Mouse (Mus musculus) limb, embryonic 13.5 days (tissue): ENCODE measurements around the gene Amz2. TPM values are rescaled to one million over a fixed set of nuclear protein-coding genes. Genes with fewer than 3 reads are reported as not detected.

Experiments used
- ATAC-seq: fragments of 200-750 bp; cut with Nextera tagmentation; 2 replicates; pipeline ENCODE4 v1.8.0; 2017; ENCODE audit warnings: low read depth, moderate number of reproducible peaks, moderate TSS enrichment; ENCODE audit not compliant: low FRiP score
- H3K27ac ChIP-seq: fragments of 300-500 bp; sonication (generic); 2 replicates; pipeline ENCODE4 v1.5.1; 2015; ENCODE audit warnings: inconsistent platforms, mild to moderate bottlenecking, moderate library complexity
- H3K27me3 ChIP-seq: fragments of 300-500 bp; sonication (generic); 2 replicates; pipeline ENCODE4 v1.6.1; 2015; ENCODE audit warnings: mild to moderate bottlenecking, inconsistent platforms
- H3K36me3 ChIP-seq: fragments of 300-500 bp; sonication (generic); 2 replicates; pipeline ENCODE4 v1.6.1; 2015; ENCODE audit warnings: inconsistent platforms, mild to moderate bottlenecking, moderate library complexity
- H3K4me1 ChIP-seq: fragments of 300-500 bp; sonication (generic); 2 replicates; pipeline ENCODE4 v1.6.1; 2015; ENCODE audit warnings: inconsistent platforms
- H3K4me2 ChIP-seq: fragments of 300-500 bp; sonication (generic); replicated peaks from 2 replicates; pipeline ENCODE4 v1.6.1; 2015; ENCODE audit warnings: inconsistent platforms, mild to moderate bottlenecking, moderate library complexity
- H3K4me3 ChIP-seq: fragments of 300-500 bp; sonication (generic); 2 replicates; pipeline ENCODE4 v1.5.1; 2015; ENCODE audit warnings: moderate library complexity, mild to moderate bottlenecking, inconsistent platforms
- H3K9ac ChIP-seq: fragments of 300-500 bp; sonication (generic); 2 replicates; pipeline ENCODE4 v1.6.1; 2015; ENCODE audit warnings: mild to moderate bottlenecking, inconsistent platforms
- H3K9me3 ChIP-seq: fragments of 300-500 bp; sonication (generic); 2 replicates; pipeline ENCODE4 v1.6.1; 2016; ENCODE audit warnings: inconsistent platforms
- WGBS: fragments of 180-500 bp; shearing (Covaris S2); methylation state at CpG from one replicate; pipeline ENCODE4 v1.1.7; 2015; 5-methylcytosine and 5-hydroxymethylcytosine counted together
- polyA plus RNA-seq: library from polyadenylated mRNA; unstranded; fragments of >200 nt; fragmentation: Nextera tagmentation; extraction: Ambion mirVana; gene quantifications from 2 replicates; pipeline ENCODE4 v1.2.1, GENCODE M21; 2015

The Amz2 gene
- polyA plus RNA-seq, 1 experiment from 2014 or later: 48.5 TPM

- Histone ChIP-seq H3K36me3 (peaks cover under 1% of the 10 kb centered on the region; the same call in 1 of the 2 replicates), H3K9me3 (no peaks in the 10 kb centered on the region), H3K27ac (no peak overlapping the region), H3K9ac (no peak overlapping the region), H3K4me1 (no peaks in the 10 kb centered on the region), H3K27me3 (no peaks in the 10 kb centered on the region), H3K4me3 (no peak overlapping the region), H3K4me2 (no peak overlapping the region)
- no peak for ATAC-seq
- 90% methylated on average over 5 of the region's 5 CpGs for WGBS
Measured at GRCm38 (mm10) chr11:109406431-109406830, 19.3 kb upstream of the Amz2 start.

GRCm38 (mm10) chr11:109410197-109410980 is 15.4 kb upstream of the Amz2 start:
- Histone ChIP-seq H3K27me3 (no peaks in the 10 kb centered on the region), H3K4me3 (no peak overlapping the region), H3K4me2 (no peak overlapping the region), H3K4me1 (no peaks in the 10 kb centered on the region), H3K36me3 (no peaks in the 10 kb centered on the region), H3K9ac (no peak overlapping the region), H3K9me3 (peaks cover 5% of the 10 kb centered on the region; the same call in 1 of the 2 replicates), H3K27ac (no peak overlapping the region)
- 88% methylated on average over 15 of the region's 15 CpGs for WGBS
- no peak for ATAC-seq

- Histone ChIP-seq H3K4me3 (no peak within 1 kb of the TSS), H3K27me3 (no peaks in the 10 kb centered on the region), H3K27ac (no peak within 1 kb of the TSS), H3K36me3 (no peaks in the 10 kb centered on the region), H3K4me2 (no peak within 1 kb of the TSS), H3K9me3 (peaks cover 5% of the 10 kb centered on the region; the same call in 1 of the 2 replicates), H3K4me1 (no peaks in the 10 kb centered on the region), H3K9ac (no peak within 1 kb of the TSS)
- 86% methylated on average over 6 of the region's 6 CpGs for WGBS
- no peak for ATAC-seq
Measured at GRCm38 (mm10) chr11:109413617-109414016, 12.1 kb upstream of the Amz2 start, which contains the start of gene 9930022D16Rik. Gene 9930022D16Rik, plus strand, starts transcription at chr11:109413917.

- no peak overlapping the region for H3K4me2 ChIP-seq
- ATAC-seq: no peak
- H3K27ac ChIP-seq: no peak overlapping the region
- no peaks in the 10 kb centered on the region for H3K36me3 ChIP-seq
- H3K4me3 ChIP-seq: no peak overlapping the region
- no peaks in the 10 kb centered on the region for H3K27me3 ChIP-seq
- H3K9me3 ChIP-seq: peaks cover 5% of the 10 kb centered on the region; the same call in 1 of the 2 replicates
- no peaks in the 10 kb centered on the region for H3K4me1 ChIP-seq
- WGBS: 86% methylated on average over 5 of the region's 5 CpGs
- no peak overlapping the region for H3K9ac ChIP-seq
Measured at GRCm38 (mm10) chr11:109414802-109415201, 10.9 kb upstream of the Amz2 start.

GRCm38 (mm10) chr11:109416709-109417420 is 8.9 kb upstream of the Amz2 start:
- H3K9me3 ChIP-seq: peaks cover 3% of the 10 kb centered on the region; the same call in 1 of the 2 replicates
- no peaks in the 10 kb centered on the region for H3K36me3 ChIP-seq
- no peak for ATAC-seq
- H3K4me2 ChIP-seq: no peak overlapping the region
- no peak overlapping the region for H3K27ac ChIP-seq
- no peaks in the 10 kb centered on the region for H3K27me3 ChIP-seq
- no peak overlapping the region for H3K9ac ChIP-seq
- no peak overlapping the region for H3K4me3 ChIP-seq
- H3K4me1 ChIP-seq: no peaks in the 10 kb centered on the region
- WGBS: 85% methylated on average over 8 of the region's 8 CpGs

GRCm38 (mm10) chr11:109417472-109418040 is 8.2 kb upstream of the Amz2 start:
- Histone ChIP-seq H3K4me3 (no peak overlapping the region), H3K4me2 (no peak overlapping the region), H3K36me3 (no peaks in the 10 kb centered on the region), H3K27ac (no peak overlapping the region), H3K9ac (no peak overlapping the region), H3K27me3 (no peaks in the 10 kb centered on the region), H3K9me3 (0 out of 2 replicates have a peak, but pooled peaks cover 5% of the 10 kb centered on the region), H3K4me1 (no peaks in the 10 kb centered on the region)
- ATAC-seq: no peak
- 84% methylated on average over 9 of the region's 9 CpGs for WGBS

GRCm38 (mm10) chr11:109419461-109419860 is 6.3 kb upstream of the Amz2 start:
- WGBS: 62% methylated on average over 4 of the region's 4 CpGs
- Histone ChIP-seq H3K36me3 (no peaks in the 10 kb centered on the region), H3K9me3 (0 out of 2 replicates have a peak, but pooled peaks cover 5% of the 10 kb centered on the region), H3K4me3 (no peak overlapping the region), H3K27me3 (no peaks in the 10 kb centered on the region), H3K9ac (no peak overlapping the region), H3K4me2 (no peak overlapping the region), H3K4me1 (no peaks in the 10 kb centered on the region), H3K27ac (no peak overlapping the region)
- ATAC-seq: no peak

- Histone ChIP-seq H3K36me3 (no peaks in the 10 kb centered on the region), H3K9me3 (0 out of 2 replicates have a peak, but pooled peaks cover 5% of the 10 kb centered on the region), H3K27ac (no peak overlapping the region), H3K9ac (no peak overlapping the region), H3K4me1 (peaks cover under 1% of the 10 kb centered on the region), H3K27me3 (no peaks in the 10 kb centered on the region), H3K4me2 (no peak overlapping the region), H3K4me3 (no peak overlapping the region)
- WGBS: 52% methylated on average over 16 of the region's 16 CpGs
- ATAC-seq: no peak
Measured at GRCm38 (mm10) chr11:109419961-109420566, 5.7 kb upstream of the Amz2 start.

GRCm38 (mm10) chr11:109420567-109420962 is 5.2 kb upstream of the Amz2 start:
- Histone ChIP-seq H3K4me2 (no peak overlapping the region), H3K27me3 (no peaks in the 10 kb centered on the region), H3K4me3 (no peak overlapping the region), H3K27ac (no peak overlapping the region), H3K36me3 (no peaks in the 10 kb centered on the region), H3K4me1 (peaks cover 4% of the 10 kb centered on the region), H3K9ac (no peak overlapping the region), H3K9me3 (0 out of 2 replicates have a peak, but pooled peaks cover 5% of the 10 kb centered on the region)
- ATAC-seq: no peak
- 77% methylated on average over 14 of the region's 14 CpGs for WGBS

GRCm38 (mm10) chr11:109421205-109421604 is 4.5 kb upstream of the Amz2 start:
- Histone ChIP-seq H3K9me3 (0 out of 2 replicates have a peak, but pooled peaks cover 5% of the 10 kb centered on the region), H3K4me3 (no peak overlapping the region), H3K9ac (no peak overlapping the region), H3K4me2 (no peak overlapping the region), H3K27ac (no peak overlapping the region), H3K27me3 (no peaks in the 10 kb centered on the region), H3K36me3 (no peaks in the 10 kb centered on the region), H3K4me1 (peaks cover 4% of the 10 kb centered on the region)
- WGBS: 64% methylated on average over 5 of the region's 5 CpGs
- ATAC-seq: no peak

GRCm38 (mm10) chr11:109422263-109422662 is 3.5 kb upstream of the Amz2 start:
- no peak overlapping the region for H3K4me3 ChIP-seq
- H3K27ac ChIP-seq: no peak overlapping the region
- 0 out of 2 replicates have a peak, but pooled peaks cover 5% of the 10 kb centered on the region for H3K9me3 ChIP-seq
- 98% methylated on average over 4 of the region's 4 CpGs for WGBS
- no peaks in the 10 kb centered on the region for H3K27me3 ChIP-seq
- no peaks in the 10 kb centered on the region for H3K36me3 ChIP-seq
- H3K4me1 ChIP-seq: peaks cover 10% of the 10 kb centered on the region
- no peak overlapping the region for H3K4me2 ChIP-seq
- no peak overlapping the region for H3K9ac ChIP-seq
- ATAC-seq: no peak
